Mouse (Mus musculus): ENCODE results near the gene Olfr435.
"Not testable (repeated sequence)": the region's sequence is repeated elsewhere in the genome, so short reads cannot be mapped to it uniquely, and the experiment has no call there.

The Olfr435 gene

DNA sequence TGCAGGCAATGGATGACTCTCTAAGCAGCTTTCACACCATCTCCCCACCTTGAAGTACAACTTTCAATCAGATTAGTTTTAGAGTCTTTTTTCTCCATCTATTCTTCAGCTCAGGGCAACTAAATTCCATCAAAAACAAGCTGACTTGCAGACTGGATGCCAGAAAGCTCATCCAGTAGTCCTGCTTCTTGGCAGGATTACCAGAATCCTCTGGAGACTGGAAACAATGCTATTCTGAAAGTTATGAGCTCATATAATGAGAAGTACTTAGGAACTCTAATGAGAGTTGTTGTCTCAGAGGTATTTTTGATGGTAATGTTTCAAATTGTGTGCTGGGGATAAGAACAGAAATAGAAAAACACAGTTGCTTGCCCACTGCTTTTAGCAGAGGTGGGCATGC lies at the start of gene Olfr435:
Olfr435 (plus strand) TSS at position 366 of the 400 bp plus-strand sequence.
- DNase-seq (ENCODE audit: low spot score in 2 of 2): no peak

GRCm38 (mm10) chr6:43159502-43159901 lies 37.4 kb upstream of the Olfr435 start:
- no peak for DNase-seq (ENCODE audit: low spot score in 2 of 2)

DNA sequence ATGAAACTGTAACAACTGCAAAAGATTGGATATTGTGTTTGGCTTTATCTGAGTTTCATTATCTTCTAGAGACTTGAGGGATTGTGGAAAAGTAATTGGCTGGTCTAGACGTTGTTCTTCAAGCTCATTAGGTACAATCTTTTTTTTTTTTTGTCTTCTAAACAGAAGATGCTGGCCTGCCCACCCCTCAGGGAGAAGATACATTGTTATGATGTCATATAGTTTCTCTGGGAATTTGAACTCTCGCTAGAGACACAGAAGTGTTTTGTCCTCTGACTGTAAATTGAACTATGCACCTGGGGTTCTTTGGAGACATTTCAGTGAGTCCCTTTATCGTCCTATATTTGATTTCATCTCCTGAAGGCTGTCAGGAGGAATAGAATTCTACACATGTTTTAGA lies 34.0 kb upstream of the Olfr435 start, which contains the start of gene Olfr437:
Olfr437 (plus strand) TSS at position 301 of the 400 bp plus-strand sequence.
- no peak for DNase-seq (ENCODE audit: low spot score in 2 of 2)

GRCm38 (mm10) chr6:43167246-43167645 lies 29.7 kb upstream of the Olfr435 start:
- DNase-seq (ENCODE audit: low spot score in 2 of 2): no peak

DNA sequence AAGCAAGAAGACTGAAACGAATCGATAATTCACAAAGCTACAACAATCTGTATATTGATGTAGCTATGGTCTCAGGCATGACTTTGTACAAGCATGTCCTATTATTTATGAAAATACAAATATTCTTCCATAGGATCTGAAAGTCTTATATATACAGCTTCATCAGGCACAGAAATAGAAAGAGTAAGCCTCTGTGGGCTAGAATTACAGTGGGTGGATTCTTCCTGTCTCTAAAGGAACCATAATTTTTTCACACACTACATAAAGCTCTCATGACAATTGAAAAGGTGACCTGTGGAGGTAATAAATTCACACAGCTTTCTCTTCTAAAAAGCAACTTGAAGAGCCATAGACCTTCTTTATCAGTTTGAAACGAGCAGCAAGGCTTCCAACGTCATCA lies 25.1 kb upstream of the Olfr435 start, which contains the start of gene Olfr13:
Olfr13 (plus strand) TSS at position 301 of the 400 bp plus-strand sequence.
- DNase-seq (ENCODE audit: low spot score in 2 of 2): no peak

- DNase-seq (ENCODE audit: low spot score in 2 of 2): no peak
Observed at GRCm38 (mm10) chr6:43178129-43178528, 18.8 kb upstream of the Olfr435 start.

- no peak for DNase-seq (ENCODE audit: low spot score in 2 of 2)
Observed at GRCm38 (mm10) chr6:43178584-43179501, 18.1 kb upstream of the Olfr435 start.

DNA sequence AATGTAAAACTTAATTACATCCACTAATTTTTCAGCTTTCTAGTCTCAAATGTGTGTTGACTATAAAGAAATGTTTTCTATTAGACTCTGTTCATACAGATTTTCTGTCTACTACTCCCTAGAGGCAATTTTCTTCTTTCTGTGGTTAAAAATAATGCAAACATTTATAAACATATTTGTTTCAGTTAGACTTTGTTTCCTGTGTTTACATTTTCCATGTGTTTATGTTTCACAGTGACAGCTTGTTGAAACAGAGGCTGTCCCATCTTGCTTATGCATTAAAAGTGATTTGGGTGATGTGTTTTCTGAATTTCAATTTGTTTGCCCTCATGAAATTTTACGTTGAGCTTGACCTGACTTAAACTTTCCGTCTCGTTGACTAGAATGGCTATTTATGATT lies 6.0 kb upstream of the Olfr435 start:
- DNase-seq (ENCODE audit: low spot score in 2 of 2): no peak

- DNase-seq (ENCODE audit: low spot score in 2 of 2): no peak
Observed at GRCm38 (mm10) chr6:43198094-43198493, 1.1 kb downstream of the Olfr435 start.

DNA sequence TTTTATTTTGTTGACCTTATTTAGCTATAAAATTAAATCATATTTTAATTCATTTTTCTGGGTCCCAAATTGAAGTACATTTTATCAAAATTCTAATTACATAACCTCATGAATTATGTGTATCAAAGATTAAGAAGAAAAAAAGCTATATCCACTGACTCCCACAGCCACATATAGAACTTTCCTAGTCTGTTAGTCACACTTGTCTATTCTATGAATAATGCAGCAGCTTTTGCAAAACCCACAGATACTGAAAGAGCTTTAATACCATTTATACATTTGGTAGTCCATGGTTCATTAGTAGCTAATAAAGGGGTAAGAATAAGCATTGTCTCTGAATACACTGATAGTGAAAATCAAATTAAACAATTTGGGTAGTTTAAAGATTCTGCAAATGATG lies 5.8 kb downstream of the Olfr435 start:
- DNase-seq (ENCODE audit: low spot score in 2 of 2): no peak

DNA sequence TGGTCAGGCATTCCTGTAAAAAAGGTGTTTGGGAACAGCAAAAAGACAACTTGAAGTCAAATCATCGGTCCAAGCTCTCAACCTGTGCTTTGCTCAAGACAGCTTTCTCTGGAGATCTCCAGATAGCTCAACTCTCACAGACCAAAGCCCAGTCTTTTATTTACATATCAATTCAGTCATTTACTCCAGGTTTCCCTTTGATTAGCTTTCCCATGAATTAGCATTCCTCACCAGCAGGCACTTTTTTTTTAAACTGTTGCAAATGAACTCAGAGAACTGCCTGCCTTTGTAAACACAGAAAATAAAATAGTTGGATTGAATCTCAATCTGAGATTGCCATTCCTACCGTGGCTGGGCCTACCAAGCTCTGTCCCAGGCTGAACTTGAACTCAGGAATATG lies 8.4 kb downstream of the Olfr435 start:
- DNase-seq (ENCODE audit: low spot score in 2 of 2): no peak

GRCm38 (mm10) chr6:43212873-43213272 lies 15.9 kb downstream of the Olfr435 start, which contains the start of gene Olfr434:
Olfr434 (plus strand) TSS chr6:43213021.
- DNase-seq (ENCODE audit: low spot score in 2 of 2): not testable (repeated sequence)

GRCm38 (mm10) chr6:43231255-43231654 lies 34.3 kb downstream of the Olfr435 start, which contains the start of gene Olfr47:
Olfr47 (plus strand) TSS chr6:43231529.
- not testable (repeated sequence) for DNase-seq (ENCODE audit: low spot score in 2 of 2)

- DNase-seq (ENCODE audit: low spot score in 2 of 2): no peak
Observed at GRCm38 (mm10) chr6:43242061-43242460, 45.1 kb downstream of the Olfr435 start.

DNA sequence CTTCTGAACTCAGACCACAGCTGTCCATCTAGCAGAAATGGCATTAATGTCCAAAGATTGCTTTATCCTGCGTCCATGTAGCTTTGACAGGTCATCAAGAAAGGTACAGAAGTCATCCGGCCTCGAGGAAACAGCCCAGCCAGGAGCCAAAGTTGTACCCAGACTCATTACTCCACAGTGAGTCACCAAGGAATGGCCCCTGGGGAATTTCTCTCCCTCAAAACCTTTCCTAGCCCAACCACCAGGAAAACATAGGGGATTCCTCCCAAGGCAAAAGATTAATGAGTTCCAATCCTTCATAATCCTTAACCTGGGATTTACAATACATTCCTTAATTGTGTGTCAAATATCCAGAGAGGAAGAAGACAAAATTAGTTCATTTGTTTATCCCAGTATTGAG lies 50.5 kb downstream of the Olfr435 start:
- no peak for DNase-seq (ENCODE audit: low spot score in 2 of 2)

DNA sequence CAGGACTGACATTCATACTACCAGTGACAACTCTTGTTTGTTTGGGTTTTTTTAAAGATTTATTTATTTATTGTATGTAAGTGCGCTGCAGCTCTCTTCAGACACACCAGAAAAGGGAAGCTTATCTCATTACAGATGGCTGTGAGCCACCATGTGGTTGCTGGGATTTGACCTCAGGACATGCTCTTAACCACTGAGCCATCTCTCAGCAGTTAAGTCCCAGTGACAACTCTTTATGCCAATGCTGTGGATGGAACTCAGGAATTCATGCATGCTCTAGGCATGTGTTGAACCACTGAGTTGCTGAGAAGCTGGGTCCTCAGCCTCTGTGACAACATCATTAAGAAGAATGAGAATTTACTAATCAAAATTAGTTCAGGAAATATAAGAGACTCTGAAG lies 56.0 kb downstream of the Olfr435 start:
- no peak for DNase-seq (ENCODE audit: low spot score in 2 of 2)
